Mouse (Mus musculus) ES-E14 (cell line): ENCODE results near the gene Zfp472.

ENCODE experiments used
- CHD2 ChIP-seq: IDR thresholded peaks from 2 replicates; pipeline ENCODE4 v1.6.1; 2014; ENCODE audit warnings: mild to moderate bottlenecking, low read depth, low read length, inconsistent platforms
- HCFC1 ChIP-seq: IDR thresholded peaks from 2 replicates; pipeline ENCODE4 v1.6.1; 2012; ENCODE audit warnings: low read length, inconsistent platforms, borderline replicate concordance; ENCODE audit not compliant: insufficient read depth
- MAFK ChIP-seq: IDR thresholded peaks from 2 replicates; pipeline ENCODE4 v1.6.1; 2014; ENCODE audit warnings: mild to moderate bottlenecking, low read depth, low read length, inconsistent platforms; ENCODE audit not compliant: insufficient read depth
- ZC3H11A ChIP-seq: IDR thresholded peaks from 2 replicates; pipeline ENCODE4 v1.6.1; 2012; ENCODE audit warnings: low read depth, mild to moderate bottlenecking, inconsistent platforms, low read length, borderline replicate concordance
- ZNF384 ChIP-seq: IDR thresholded peaks from 2 replicates; pipeline ENCODE4 v1.6.1; 2012; ENCODE audit warnings: low read depth, low read length, inconsistent platforms

DNA sequence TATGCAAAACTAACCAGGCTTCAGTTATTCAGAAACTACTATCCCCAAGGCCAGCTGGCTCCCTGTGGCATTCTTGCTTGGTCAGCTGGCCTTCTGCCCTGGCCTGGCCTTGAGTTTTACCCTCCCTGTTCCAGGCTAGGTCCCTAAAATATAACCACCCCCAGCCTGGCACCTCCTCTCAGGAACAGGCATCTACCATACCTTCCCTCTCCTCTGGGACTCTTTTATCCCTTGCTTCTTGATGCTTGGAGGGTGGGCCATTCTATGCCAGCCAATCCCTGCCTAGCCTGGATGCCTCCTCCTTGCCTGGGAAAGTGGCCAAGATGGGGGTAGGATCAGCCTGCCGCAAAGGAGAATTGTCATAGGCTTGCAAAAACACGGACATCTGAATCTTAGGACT, 48.5 kb upstream of the Zfp472 start, which contains the start of gene Cyp4f14:
- TF ChIP-seq ZC3H11A (no peak), CHD2 (no peak), MAFK (no peak), ZNF384 (no peak), HCFC1 (no peak)
